Mouse (Mus musculus): ENCODE data around the gene E2f1.

E2f1 gene

DNA sequence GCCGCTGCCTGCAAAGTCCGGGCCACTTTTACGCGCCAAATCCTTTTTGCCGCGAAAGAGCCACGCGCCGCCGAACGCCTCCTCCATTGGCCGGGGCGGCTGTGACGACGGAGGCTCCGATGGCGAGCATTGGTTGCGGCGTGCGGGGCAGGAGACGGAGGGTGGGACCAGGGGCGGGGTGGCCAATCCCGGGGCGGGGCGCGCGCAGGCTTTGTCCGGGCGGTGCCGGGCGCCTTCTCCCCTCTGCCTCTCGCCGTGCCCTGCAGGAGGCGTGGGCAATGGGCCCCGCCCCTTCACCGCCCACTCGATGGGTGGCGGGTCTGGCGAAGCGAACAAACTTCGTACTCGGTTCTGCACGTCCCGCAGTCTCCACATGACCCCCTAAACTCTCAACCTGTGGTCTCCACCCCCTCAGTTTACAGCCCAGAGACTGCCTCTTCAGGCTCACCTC, at the start of gene E2f1:
E2f1 (minus strand) TSS at position 57 of the 451 bp plus-strand sequence.
- peak; percentile 97 to 99 for DNase-seq

DNA sequence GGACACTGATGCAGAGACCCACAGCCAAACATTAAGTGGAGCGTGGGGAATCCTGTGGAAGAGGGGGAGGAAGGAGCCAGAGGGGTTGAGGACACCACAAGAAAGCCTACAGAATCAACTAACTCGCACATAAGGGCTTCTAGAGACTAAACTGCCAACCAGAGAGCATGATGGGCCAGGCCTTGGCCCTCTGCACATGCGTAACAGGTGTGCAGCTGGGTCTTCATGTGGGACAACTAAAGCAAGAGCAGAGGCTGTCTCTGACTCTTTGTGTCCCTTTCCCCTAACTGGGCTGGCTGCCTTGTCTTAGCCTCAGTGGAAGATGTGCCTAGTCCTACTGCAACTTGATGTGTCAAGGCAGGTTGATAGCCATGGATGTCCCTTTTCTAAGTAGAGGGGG, 47.4 kb upstream of the E2f1 start:
- no peak for DNase-seq

DNA sequence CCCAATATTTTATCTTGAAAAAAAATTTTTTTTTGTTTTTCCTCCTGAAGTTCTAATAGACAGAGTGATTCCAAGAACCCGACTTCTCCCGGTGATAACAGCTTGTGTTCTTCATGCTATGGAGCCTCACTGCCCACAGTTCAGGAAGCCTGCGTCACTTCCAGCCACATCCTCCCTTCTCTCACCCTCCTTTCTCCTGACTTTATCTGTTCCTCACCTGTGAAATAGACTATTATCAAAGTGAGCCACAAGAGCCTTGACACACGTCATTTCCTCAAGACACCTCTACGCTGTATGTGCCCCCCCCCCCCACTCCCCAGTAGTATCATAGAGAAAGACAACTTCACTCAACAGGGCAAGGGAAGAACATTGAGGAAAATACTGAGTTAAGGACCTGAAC, 46.0 kb upstream of the E2f1 start:
- no peak for DNase-seq

DNA sequence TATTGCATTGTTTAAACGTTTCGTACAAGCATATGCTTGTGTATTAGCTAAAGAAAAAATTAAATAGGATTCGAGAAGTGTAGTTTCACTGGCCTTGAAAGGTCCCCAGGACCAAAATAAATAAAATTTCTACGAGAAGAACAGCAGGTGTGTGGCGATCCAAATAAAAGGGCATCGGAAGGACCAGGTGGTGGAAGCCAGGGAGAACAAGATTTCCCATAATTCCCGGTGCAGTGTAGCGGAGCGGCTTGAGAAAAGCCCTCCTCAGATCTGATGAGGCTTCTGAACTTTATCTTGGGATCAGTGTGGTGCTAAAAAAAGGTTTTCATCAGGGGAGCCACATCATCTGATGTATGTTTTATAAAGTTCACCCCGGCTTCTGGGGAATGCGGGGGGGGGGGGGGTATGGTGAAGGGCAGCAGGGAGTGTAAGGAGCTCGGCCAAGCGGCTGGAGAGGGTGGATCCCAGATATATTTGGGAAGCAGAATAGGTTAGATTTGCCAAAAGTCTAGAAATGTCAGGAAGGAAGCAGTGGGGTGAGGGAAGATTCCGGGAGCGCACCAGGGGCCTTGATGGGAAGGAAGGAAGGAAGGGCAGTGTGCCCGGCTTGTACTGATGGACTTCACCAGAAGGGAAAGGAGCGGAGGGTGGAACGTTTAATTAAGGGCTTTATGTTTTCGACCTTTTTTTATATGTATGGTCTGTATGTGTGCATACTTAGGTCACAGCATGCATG, 45.3 kb upstream of the E2f1 start:
- peak; percentile 43 to 51 for DNase-seq

DNA sequence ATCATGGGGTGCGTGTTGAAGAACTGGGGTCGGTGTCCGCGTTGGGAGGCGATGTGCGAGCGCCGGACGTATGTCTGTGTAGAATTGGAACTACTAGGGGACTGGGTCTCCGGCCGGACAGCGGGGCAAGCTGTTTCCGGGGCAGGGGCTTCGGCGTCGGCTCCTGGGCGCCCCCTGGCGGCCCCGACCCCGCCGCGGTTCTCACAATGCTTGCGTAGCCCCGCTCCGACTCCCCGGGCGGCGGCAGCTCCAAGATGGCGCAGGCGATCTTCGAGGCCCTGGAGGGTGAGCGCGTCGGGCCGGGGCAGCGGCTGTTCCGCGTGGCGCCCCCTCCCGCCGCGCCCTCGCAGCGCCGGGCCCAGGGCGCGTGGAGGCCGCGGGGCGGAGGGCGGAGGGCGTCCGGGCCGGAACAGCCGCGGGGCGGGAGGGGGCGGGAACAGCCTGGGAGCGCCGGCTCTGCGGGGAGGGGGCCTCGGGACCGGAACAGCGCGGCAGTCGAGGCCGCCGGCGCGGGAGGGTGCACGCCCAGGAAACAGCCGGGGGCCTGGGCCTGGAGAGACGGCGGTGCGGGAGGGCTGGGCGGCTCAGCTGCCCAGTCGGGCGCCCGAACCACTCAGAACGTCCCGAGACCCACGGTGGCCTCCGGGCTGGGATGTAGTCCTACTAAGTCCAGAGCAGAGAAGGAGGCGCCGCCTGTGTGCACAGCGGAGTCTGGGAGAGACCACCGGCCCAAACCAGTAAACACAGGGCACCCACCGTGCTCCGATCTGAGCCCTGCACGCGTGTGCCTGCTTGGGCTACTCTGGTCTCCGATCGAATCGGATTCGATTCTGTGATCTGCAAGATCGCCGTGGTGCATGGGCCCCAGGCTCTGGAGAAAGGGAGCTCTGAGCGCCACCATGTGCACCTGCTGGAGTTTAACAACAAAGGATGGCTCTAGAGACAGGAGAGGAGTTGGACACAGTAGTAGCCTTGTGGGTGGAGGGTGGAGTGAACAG, 43.7 kb upstream of the E2f1 start, which contains the start of the genes Zfp341 and 4930519P11Rik:
Zfp341 (plus strand) TSS at position 180 of the 998 bp plus-strand sequence.
4930519P11Rik (minus strand) TSS at position 320 of the 998 bp plus-strand sequence.
- peak; percentile 96 for DNase-seq

DNA sequence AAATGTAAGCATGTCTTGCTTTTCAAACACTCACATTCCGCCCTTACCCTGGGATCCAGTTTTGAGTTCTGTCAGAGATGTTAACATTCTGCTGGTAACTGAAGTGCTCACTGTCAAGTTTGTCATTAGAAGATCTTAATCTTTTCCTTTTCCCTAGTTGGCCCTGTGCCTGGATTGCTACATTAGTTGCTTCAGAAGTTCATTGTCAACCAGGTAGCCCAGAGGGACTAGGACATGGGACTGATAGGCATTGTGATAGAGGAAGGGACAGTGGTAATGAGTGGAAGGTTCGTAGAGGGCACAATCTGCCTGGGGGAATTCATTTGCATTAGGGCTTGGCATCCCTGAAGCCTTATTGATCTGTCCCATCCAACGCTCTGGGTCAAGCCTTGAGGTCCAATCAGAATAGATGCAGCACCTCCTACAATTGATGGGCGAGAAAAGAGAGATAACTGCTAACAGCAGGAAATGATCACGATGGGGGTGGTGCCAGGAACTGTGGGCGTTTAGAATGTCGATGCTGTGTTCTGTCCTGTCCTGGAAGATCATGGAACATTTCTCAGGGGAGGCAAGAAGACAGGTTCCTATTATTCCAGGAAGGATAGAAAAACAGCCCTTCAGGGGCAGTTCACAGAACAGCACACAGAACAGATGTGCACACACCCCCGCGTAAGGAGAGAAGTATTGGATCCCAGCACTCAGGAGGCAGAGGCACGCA, 39.5 kb upstream of the E2f1 start:
- DNase-seq = no peak

DNA sequence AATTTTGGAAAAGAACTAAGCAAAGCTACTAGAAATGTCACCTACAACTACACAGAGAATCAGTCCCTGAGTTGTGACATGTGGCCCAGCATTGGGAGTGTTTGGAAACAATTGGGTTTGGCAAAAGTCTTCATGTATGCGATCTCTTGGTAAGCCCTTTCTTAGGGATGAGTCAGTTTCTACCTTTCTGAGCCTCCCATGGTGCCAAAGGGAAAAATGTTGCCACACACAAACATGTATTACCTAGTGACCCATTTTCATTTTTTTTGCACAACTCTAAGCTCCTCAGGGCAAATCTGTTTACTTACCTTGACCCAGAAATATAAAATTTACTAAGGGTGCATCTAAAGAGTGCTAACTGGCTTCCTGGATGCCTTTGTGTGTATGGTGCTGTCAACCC, 37.3 kb upstream of the E2f1 start:
- DNase-seq = no peak

DNA sequence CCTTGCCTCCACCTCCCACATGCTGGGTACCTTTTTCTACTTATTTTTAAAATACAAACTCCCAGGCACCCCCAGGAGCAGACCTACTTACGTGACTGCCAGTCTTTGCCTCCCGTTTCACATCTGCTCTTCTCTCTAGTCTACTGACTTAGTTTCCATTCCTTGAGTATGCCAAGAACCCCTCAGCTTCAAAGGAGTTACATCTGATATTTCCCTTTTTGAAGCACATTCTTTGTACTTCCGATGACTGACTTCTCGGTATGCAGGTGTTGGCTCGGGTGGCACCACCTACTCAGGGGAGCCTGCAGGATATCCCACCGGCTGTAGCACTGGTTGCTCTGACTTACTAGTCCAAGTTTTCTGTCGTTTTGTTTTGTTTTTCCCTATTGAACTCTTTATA, 34.5 kb upstream of the E2f1 start:
- no peak for DNase-seq

- DNase-seq = peak; percentile 99 to 100
Measured at GRCm38 (mm10) chr2:154603638-154604153, 34.0 kb upstream of the E2f1 start, which contains the start of gene Pxmp4. Gene Pxmp4 (minus strand): TSS chr2:154603708.

GRCm38 (mm10) chr2:154603007-154603637, 33.4 kb upstream of the E2f1 start:
- no peak for DNase-seq

GRCm38 (mm10) chr2:154601324-154601723, 31.6 kb upstream of the E2f1 start:
- no peak for DNase-seq

DNA sequence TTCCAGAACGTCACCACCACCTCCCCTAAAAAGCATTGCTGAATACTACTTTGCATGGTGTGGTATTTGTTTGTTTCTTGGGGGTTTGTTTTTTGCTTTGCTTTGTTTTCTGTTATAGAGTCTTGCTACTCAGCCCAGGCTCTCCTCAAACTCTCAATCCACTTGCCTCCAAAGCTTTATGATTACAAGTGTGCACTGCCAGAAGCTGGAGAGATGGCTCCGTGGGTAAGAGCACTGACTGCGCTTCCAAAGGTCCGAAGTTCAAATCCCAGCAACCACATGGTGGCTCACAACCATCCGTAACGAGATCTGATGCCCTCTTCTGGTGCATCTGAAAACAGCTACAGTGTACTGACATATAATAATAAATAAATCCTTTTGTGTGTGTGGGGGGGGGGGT, 30.9 kb upstream of the E2f1 start:
- no peak for DNase-seq

GRCm38 (mm10) chr2:154597399-154597798, 27.7 kb upstream of the E2f1 start:
- DNase-seq = no peak

GRCm38 (mm10) chr2:154595775-154596174, 26.1 kb upstream of the E2f1 start:
- peak; percentile 85 to 91 for DNase-seq

- DNase-seq = peak; percentile 59 to 61
Measured at GRCm38 (mm10) chr2:154593025-154593424, 23.3 kb upstream of the E2f1 start.

DNA sequence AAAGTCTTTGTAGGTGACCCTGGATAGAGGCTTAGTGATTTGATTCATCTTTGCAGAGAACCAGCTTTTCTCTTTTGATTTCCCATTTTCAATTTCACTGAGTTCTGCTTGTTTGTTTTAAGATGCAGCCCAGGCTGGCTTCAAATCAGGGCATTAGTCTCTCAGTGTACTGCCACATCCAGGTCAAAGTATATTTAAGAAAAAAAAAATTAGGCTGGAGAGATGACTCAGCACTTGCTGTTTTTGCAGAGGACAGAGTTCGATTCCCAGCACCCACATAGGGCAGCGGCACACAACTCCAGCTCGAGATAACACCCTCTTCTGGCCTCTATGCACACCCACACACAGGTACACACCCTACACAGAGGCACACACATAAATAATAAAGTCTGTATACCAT, 21.5 kb upstream of the E2f1 start:
- no peak for DNase-seq

DNA sequence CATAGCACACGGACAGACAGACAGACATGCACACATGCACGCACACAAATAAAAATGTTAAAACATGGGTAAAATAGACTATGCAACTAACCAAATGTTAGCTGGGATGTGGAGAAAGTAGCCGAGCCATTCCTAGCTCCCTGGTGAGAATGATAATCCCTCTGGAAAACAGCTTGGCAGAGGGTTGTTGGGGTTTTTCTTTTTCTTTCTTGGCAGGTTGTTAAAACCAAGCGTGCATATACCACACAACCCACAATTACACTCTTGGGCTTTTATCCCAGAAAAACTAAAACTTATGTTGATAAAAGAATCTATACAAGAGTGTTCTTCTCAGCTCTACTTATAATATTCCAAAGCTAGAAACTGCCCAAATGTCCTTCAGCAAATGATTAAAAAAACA, 19.4 kb upstream of the E2f1 start:
- no peak for DNase-seq

GRCm38 (mm10) chr2:154586405-154586804, 16.7 kb upstream of the E2f1 start:
- DNase-seq = peak; percentile 88 to 91

GRCm38 (mm10) chr2:154584931-154585601, 15.4 kb upstream of the E2f1 start:
- peak; percentile 81 to 82 for DNase-seq

- peak; percentile 90 to 94 for DNase-seq
Measured at GRCm38 (mm10) chr2:154583906-154584872, 14.5 kb upstream of the E2f1 start.

Measured in cerebellum, postnatal 10 days (tissue).